Mouse (Mus musculus): ENCODE data around the gene Slit3. TPM values are rescaled to one million over a fixed set of nuclear protein-coding genes. Genes with fewer than 3 reads are reported as not detected.

Gene Slit3
- total and polyA plus RNA-seq, 3 experiments = not detected

DNA sequence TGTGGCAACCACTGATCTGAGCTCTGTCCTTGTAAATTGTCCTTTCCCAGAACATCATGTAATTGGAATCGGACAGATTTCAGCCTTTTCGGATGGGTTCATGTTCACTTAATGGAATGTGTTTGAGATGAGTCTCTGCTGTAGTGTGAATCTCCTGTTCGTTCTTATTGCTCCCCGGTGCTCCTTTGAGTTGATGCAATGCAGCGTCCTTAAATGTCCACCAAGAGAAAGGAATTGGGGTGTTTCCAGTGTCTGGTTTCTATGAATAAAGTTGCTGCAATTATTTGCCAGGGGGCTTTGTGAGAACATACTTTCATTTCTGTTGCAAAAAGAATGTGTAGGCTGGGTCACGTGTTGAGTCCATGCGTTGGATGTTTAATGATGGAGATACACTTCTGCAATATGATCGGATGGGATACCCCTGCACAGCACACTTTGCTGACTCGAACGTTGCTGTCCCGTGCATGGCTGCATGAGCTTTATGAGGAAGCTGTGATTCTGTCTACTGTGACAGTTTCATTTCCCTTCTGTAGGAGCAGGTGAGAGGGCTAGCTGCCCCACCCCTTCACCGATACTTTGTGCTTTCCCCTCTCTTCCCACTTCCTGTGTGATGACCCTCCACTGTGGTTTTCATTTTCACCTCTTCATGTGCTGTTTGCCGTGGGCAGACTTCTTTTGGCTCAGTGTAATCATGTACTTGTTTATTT, 30.2 kb upstream of the Slit3 start:
- no peak overlapping the region for H3K4me3 ChIP-seq (ENCODE audit: control insufficient read depth in 1 of 2, insufficient read depth in 1 of 2, low read depth in 2 of 2, low read length in 2 of 2)
- no peaks in the 10 kb centered on the region for H3K79me2 ChIP-seq (ENCODE audit: control insufficient read depth, insufficient read depth, low read length, poor library complexity)
- no peak for DNase-seq (ENCODE audit: low read depth, low spot score)
- H3K27ac ChIP-seq (ENCODE audit: control insufficient read depth, low read depth, low read length) = no peak overlapping the region
- no peaks in the 10 kb centered on the region for H3K27me3 ChIP-seq (ENCODE audit: control insufficient read depth in 1 of 2, insufficient read depth in 2 of 2, low read length in 2 of 2)
- H3K9ac ChIP-seq (ENCODE audit: control insufficient read depth, low read depth, low read length, poor library complexity, severe bottlenecking) = no peak overlapping the region
- no peaks in the 10 kb centered on the region for H3K4me1 ChIP-seq (ENCODE audit: control insufficient read depth in 1 of 2, insufficient read depth in 2 of 2, low read length in 2 of 2)
- no peaks in the 10 kb centered on the region for H3K36me3 ChIP-seq (ENCODE audit: control insufficient read depth in 1 of 2, insufficient read depth in 2 of 2, low read length in 2 of 2)
- H3K9me3 ChIP-seq (replicated peaks; ENCODE audit: insufficient read depth, low read length) = no peaks in the 10 kb centered on the region
- TF ChIP-seq MEF2A (IDR thresholded peaks at IDR 0.05; ENCODE audit: extremely low read depth, insufficient replicate concordance, low read depth, low read length, poor library complexity, severe bottlenecking) (no peak), JUND (IDR thresholded peaks at IDR 0.05; ENCODE audit: low read depth, low read length) (no peak), MAFK (IDR thresholded peaks at IDR 0.05; ENCODE audit: borderline replicate concordance, low read depth, low read length) (no peak), TAL1 (IDR thresholded peaks at IDR 0.05; ENCODE audit: low read length) (no peak), SMC3 (IDR thresholded peaks at IDR 0.05; ENCODE audit: low read depth, low read length) (no peak), POLR2AphosphoS2 (IDR thresholded peaks at IDR 0.05; ENCODE audit: low read length) (no peak), POLR2AphosphoS5 (IDR thresholded peaks at IDR 0.05; ENCODE audit: borderline replicate concordance, low read depth, low read length) (no peak), TBP (IDR thresholded peaks at IDR 0.05; ENCODE audit: low read depth, low read length) (no peak), KAT2A (conservative IDR thresholded peaks at IDR 0.05; ENCODE audit: low read depth, low read length) (no peak), MAZ (IDR thresholded peaks at IDR 0.05; ENCODE audit: low read depth, low read length) (no peak), CHD1 (IDR thresholded peaks at IDR 0.05; ENCODE audit: low read depth, low read length) (no peak), BHLHE40 (IDR thresholded peaks at IDR 0.05; ENCODE audit: borderline replicate concordance, low read depth, low read length) (no peak), NELFE (IDR thresholded peaks at IDR 0.05; ENCODE audit: low read depth, low read length) (no peak), CHD2 (IDR thresholded peaks at IDR 0.05; ENCODE audit: low read length) (no peak), MYC (IDR thresholded peaks at IDR 0.05; ENCODE audit: low read depth, low read length) (no peak), MAX (IDR thresholded peaks at IDR 0.05; ENCODE audit: low read length) (no peak), ELF1 (IDR thresholded peaks at IDR 0.05; ENCODE audit: low read depth, low read length) (no peak), POLR2A (IDR thresholded peaks at IDR 0.05; ENCODE audit: control insufficient read depth in 1 of 2, insufficient read depth in 1 of 2, low read depth in 1 of 2, low read length in 2 of 2, poor library complexity in 1 of 2) (no peak)

- Histone ChIP-seq H3K4me1 (ENCODE audit: control insufficient read depth in 1 of 2, insufficient read depth in 2 of 2, low read length in 2 of 2) (no peaks in the 10 kb centered on the region), H3K9ac (ENCODE audit: control insufficient read depth, low read depth, low read length, poor library complexity, severe bottlenecking) (no peak overlapping the region), H3K27me3 (ENCODE audit: control insufficient read depth in 1 of 2, insufficient read depth in 2 of 2, low read length in 2 of 2) (no peaks in the 10 kb centered on the region), H3K36me3 (ENCODE audit: control insufficient read depth in 1 of 2, insufficient read depth in 2 of 2, low read length in 2 of 2) (no peaks in the 10 kb centered on the region), H3K9me3 (replicated peaks; ENCODE audit: insufficient read depth, low read length) (no peaks in the 10 kb centered on the region), H3K79me2 (ENCODE audit: control insufficient read depth, insufficient read depth, low read length, poor library complexity) (no peaks in the 10 kb centered on the region), H3K27ac (ENCODE audit: control insufficient read depth, low read depth, low read length) (no peak overlapping the region), H3K4me3 (ENCODE audit: control insufficient read depth in 1 of 2, insufficient read depth in 1 of 2, low read depth in 2 of 2, low read length in 2 of 2) (no peak overlapping the region)
- no peak for DNase-seq (ENCODE audit: low read depth, low spot score)
- TF ChIP-seq GATA1 (IDR thresholded peaks at IDR 0.05; ENCODE audit: low read depth, low read length) = no peak
These were observed 24.5 kb upstream of the Slit3 start for GRCm38 (mm10) chr11:35096538-35096937.

Measured in MEL (cell line).